Mouse (Mus musculus): Measurements from ENCODE around the gene Ipo4. TPM values are rescaled to one million over a fixed set of nuclear protein-coding genes. Genes with fewer than 3 reads are reported as not detected.

Ipo4 gene
- 79.9 and 83.8 TPM in 2 replicates for polyA plus RNA-seq (2012; rRNA removed)

- DNase-seq (ENCODE audit: low spot score) = peak; percentile 60
Measured at GRCm38 (mm10) chr14:55635523-55636007, at the start of gene Ipo4. Gene Ipo4, minus strand, starts transcription at chr14:55635957.

- DNase-seq (ENCODE audit: low spot score) = no peak
Measured at GRCm38 (mm10) chr14:55682118-55682493, 46.3 kb upstream of the Ipo4 start.

GRCm38 (mm10) chr14:55681160-55682117, 45.7 kb upstream of the Ipo4 start, which contains the start of gene Tinf2:
Gene Tinf2, minus strand, starts transcription at chr14:55681820.
- peak; percentile 84 for DNase-seq (ENCODE audit: low spot score)

GRCm38 (mm10) chr14:55677615-55678014, 41.9 kb upstream of the Ipo4 start:
- no peak for DNase-seq (ENCODE audit: low spot score)

- DNase-seq (ENCODE audit: low spot score) = no peak
Measured at GRCm38 (mm10) chr14:55672741-55673060, 36.9 kb upstream of the Ipo4 start.

GRCm38 (mm10) chr14:55671833-55672740, 36.3 kb upstream of the Ipo4 start, which contains the start of the genes Gmpr2 and Nedd8:
Gene Gmpr2, plus strand, starts transcription at chr14:55671941.
Gene Nedd8, minus strand, starts transcription at chr14:55672124.
- DNase-seq (ENCODE audit: low spot score) = peak; percentile 90

GRCm38 (mm10) chr14:55671486-55671832, 35.7 kb upstream of the Ipo4 start:
- DNase-seq (ENCODE audit: low spot score) = no peak

GRCm38 (mm10) chr14:55660636-55661035, 24.9 kb upstream of the Ipo4 start:
- DNase-seq (ENCODE audit: low spot score) = no peak

GRCm38 (mm10) chr14:55659960-55660573, 24.3 kb upstream of the Ipo4 start, which contains the start of gene Mdp1:
Gene Mdp1, minus strand, starts transcription at chr14:55660508.
- peak; percentile 63 for DNase-seq (ENCODE audit: low spot score)

GRCm38 (mm10) chr14:55658011-55658410, 22.3 kb upstream of the Ipo4 start:
- no peak for DNase-seq (ENCODE audit: low spot score)

GRCm38 (mm10) chr14:55656935-55657334, 21.2 kb upstream of the Ipo4 start:
- no peak for DNase-seq (ENCODE audit: low spot score)

GRCm38 (mm10) chr14:55651528-55651927, 15.8 kb upstream of the Ipo4 start:
- no peak for DNase-seq (ENCODE audit: low spot score)

- DNase-seq (ENCODE audit: low spot score) = no peak
Measured at GRCm38 (mm10) chr14:55649884-55650283, 14.1 kb upstream of the Ipo4 start, which contains the start of gene Tssk4. Gene Tssk4, plus strand, starts transcription at chr14:55650184.

- DNase-seq (ENCODE audit: low spot score) = no peak
Measured at GRCm38 (mm10) chr14:55644261-55644888, 8.6 kb upstream of the Ipo4 start.

- peak; percentile 96 for DNase-seq (ENCODE audit: low spot score)
Measured at GRCm38 (mm10) chr14:55643060-55643907, 7.5 kb upstream of the Ipo4 start, which contains the start of gene Tm9sf1. Gene Tm9sf1, minus strand, starts transcription at chr14:55643806.

- DNase-seq (ENCODE audit: low spot score) = no peak
Measured at GRCm38 (mm10) chr14:55642679-55643059, 6.9 kb upstream of the Ipo4 start.

GRCm38 (mm10) chr14:55641291-55641690, 5.5 kb upstream of the Ipo4 start:
- DNase-seq (ENCODE audit: low spot score) = no peak

GRCm38 (mm10) chr14:55640816-55641215, 5.1 kb upstream of the Ipo4 start:
- no peak for DNase-seq (ENCODE audit: low spot score)

GRCm38 (mm10) chr14:55637795-55638194, 2.0 kb upstream of the Ipo4 start, which contains the start of gene Gm49378:
Gene Gm49378, minus strand, starts transcription at chr14:55637895.
- DNase-seq (ENCODE audit: low spot score) = no peak
